Mouse (Mus musculus) MN1 (cell line): ENCODE results near the gene Mettl11b.
"Not testable (repeated sequence)": the region's sequence is repeated elsewhere in the genome, so short reads cannot be mapped to it uniquely, and the experiment has no call there.

Source experiments
- DNase-seq: peaks from one replicate; pipeline ENCODE4 v3.0.0-alpha.2; 2016; ENCODE audit warnings: low spot score

Mettl11b gene

GRCm38 (mm10) chr1:163725106-163725759 lies at the start of gene Mettl11b:
TSS of gene Mettl11b (minus strand) at chr1:163725232.
- DNase-seq, result no peak

GRCm38 (mm10) chr1:163757462-163758207 lies 32.6 kb upstream of the Mettl11b start:
- no peak for DNase-seq

- no peak for DNase-seq
These were observed 26.4 kb upstream of the Mettl11b start for GRCm38 (mm10) chr1:163751360-163751992.

GRCm38 (mm10) chr1:163737239-163737533 lies 12.2 kb upstream of the Mettl11b start:
- no peak for DNase-seq

- no peak for DNase-seq
These were observed 11.6 kb upstream of the Mettl11b start for GRCm38 (mm10) chr1:163736441-163737238.

- DNase-seq, result not testable (repeated sequence)
These were observed 6.1 kb upstream of the Mettl11b start for GRCm38 (mm10) chr1:163731166-163731565.

- no peak for DNase-seq
These were observed 1.1 kb downstream of the Mettl11b start for GRCm38 (mm10) chr1:163723913-163724312.

GRCm38 (mm10) chr1:163708618-163709017 lies 16.4 kb downstream of the Mettl11b start:
- DNase-seq, result no peak

GRCm38 (mm10) chr1:163700571-163700970 lies 24.5 kb downstream of the Mettl11b start:
- no peak for DNase-seq

GRCm38 (mm10) chr1:163699702-163700101 lies 25.3 kb downstream of the Mettl11b start:
- DNase-seq, result no peak

- no peak for DNase-seq
These were observed 33.2 kb downstream of the Mettl11b start for GRCm38 (mm10) chr1:163691860-163692259.

- DNase-seq, result no peak
These were observed 42.0 kb downstream of the Mettl11b start for GRCm38 (mm10) chr1:163682935-163683430.

- no peak for DNase-seq
These were observed 42.9 kb downstream of the Mettl11b start for GRCm38 (mm10) chr1:163682127-163682526.

GRCm38 (mm10) chr1:163672866-163673265 lies 52.2 kb downstream of the Mettl11b start:
- DNase-seq, result no peak

- no peak for DNase-seq
These were observed 53.7 kb downstream of the Mettl11b start for GRCm38 (mm10) chr1:163671326-163671725.

- no peak for DNase-seq
These were observed 54.3 kb downstream of the Mettl11b start for GRCm38 (mm10) chr1:163670702-163671101.

- no peak for DNase-seq
These were observed 55.1 kb downstream of the Mettl11b start for GRCm38 (mm10) chr1:163669936-163670335.

- no peak for DNase-seq
These were observed 62.6 kb downstream of the Mettl11b start for GRCm38 (mm10) chr1:163662416-163662815.

GRCm38 (mm10) chr1:163658535-163658928 lies 66.5 kb downstream of the Mettl11b start:
- DNase-seq, result no peak

- DNase-seq, result no peak
These were observed 67.1 kb downstream of the Mettl11b start for GRCm38 (mm10) chr1:163657766-163658534.

GRCm38 (mm10) chr1:163657056-163657455 lies 68.0 kb downstream of the Mettl11b start:
- DNase-seq, result no peak
